Mouse (Mus musculus) spleen, adult 10 weeks (tissue): ENCODE measurements around the gene Slc6a15. TPM values are rescaled to one million over a fixed set of nuclear protein-coding genes. Genes with fewer than 3 reads are reported as not detected.

Experiments
- polyA plus RNA-seq: library from polyadenylated mRNA; stranded (reverse); fragments of 350-450 nt; fragmentation: Illumina TruSeq; extraction: RNeasy Lipid Tissue Mini Kit (QIAGEN cat#74804); gene quantifications from one replicate; pipeline ENCODE4 v1.2.3, GENCODE M21; 2015; ENCODE audit warnings: low replicate concordance; ENCODE audit not compliant: insufficient read depth

Gene Slc6a15
- 1.1 TPM for polyA plus RNA-seq

DNA sequence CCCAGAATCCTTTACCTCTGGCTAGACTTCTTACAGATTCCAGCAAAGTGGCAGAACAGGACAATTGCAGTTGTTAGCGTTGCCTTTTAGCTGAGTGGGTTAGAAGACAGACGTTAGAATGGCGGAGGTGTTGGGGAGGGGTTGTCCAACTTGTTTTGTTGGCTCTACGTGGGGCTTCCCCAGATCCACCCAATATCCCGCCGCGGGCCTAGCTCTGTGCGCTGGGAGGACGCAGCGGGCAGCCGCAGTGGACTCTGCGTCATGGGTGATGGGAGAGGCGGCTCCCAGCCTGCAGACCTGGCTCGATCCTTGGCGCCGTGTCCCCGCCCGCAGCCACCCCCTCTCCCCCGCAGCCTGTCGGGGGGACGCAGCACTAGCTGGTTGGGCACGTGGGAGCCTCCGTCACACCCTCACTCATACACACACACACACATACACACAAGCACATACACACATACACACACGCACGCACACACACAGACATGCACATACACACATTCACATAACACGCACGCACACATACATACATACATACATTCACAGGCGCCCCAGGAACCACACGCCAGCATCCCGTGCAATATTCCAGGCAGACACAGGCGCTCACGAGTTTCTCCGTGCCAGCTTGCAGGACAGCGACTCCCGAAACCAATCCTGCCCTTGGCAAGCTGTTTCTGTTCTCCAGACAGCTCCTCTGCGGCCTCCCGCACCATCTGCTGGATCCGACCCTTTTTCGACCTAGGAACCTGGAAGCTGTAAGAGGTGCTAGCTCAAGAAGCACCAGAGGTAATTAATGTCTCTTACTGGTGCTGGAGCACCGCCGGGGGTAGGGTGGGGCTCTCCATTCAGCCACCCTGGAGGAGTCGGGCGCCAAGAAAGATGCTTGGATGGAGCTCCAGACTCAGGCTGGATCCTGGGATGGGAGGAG, at the start of gene Slc6a15:
Gene Slc6a15 (plus strand): TSS at position 413 of the 925 bp plus-strand sequence.

Other genes starting within 250 kb of the Slc6a15 start
- not detected for gene Lrriq1, start 131.5 kb upstream of the Slc6a15 start, polyA plus RNA-seq